Mouse (Mus musculus): Measurements from ENCODE around the gene Snx25. TPM values are rescaled to one million over a fixed set of nuclear protein-coding genes. Genes with fewer than 3 reads are reported as not detected.

The Snx25 gene
- total and polyA plus RNA-seq, 3 experiments = 6.9 to 22.2 (median 13.4) TPM

- no peak overlapping the region for H3K4me3 ChIP-seq (replicated peaks in 1 of 3; ENCODE audit: low read depth in 2 of 3, low read length in 2 of 3, poor library complexity in 1 of 3)
- TF ChIP-seq E2F4 (IDR thresholded peaks at IDR 0.05; ENCODE audit: insufficient replicate concordance, low read depth, low read length) (no peak), NRF1 (IDR thresholded peaks at IDR 0.05; ENCODE audit: low read depth, low read length) (no peak), MEF2A (IDR thresholded peaks at IDR 0.05; ENCODE audit: borderline replicate concordance, low read depth, low read length) (peak; percentile 60; the same call in 1 of the 2 replicates), CTCF (conservative IDR thresholded peaks at IDR 0.05 in 1 of 2, IDR thresholded peaks at IDR 0.05 in 1 of 2; ENCODE audit: low read depth in 2 of 2, low read length in 2 of 2) (peak; percentile 67 to 89), SMC3 (IDR thresholded peaks at IDR 0.05; ENCODE audit: low read depth, low read length) (peak; percentile 69), ZMIZ1 (IDR thresholded peaks at IDR 0.05; ENCODE audit: low read depth, low read length) (no peak), RAD21 (IDR thresholded peaks at IDR 0.05; ENCODE audit: low read depth, low read length) (peak; percentile 80), MAFK (IDR thresholded peaks at IDR 0.05; ENCODE audit: insufficient replicate concordance, low read length) (no peak)
- H3K36me3 ChIP-seq (replicated peaks in 1 of 2; ENCODE audit: control insufficient read depth in 1 of 2, insufficient read depth in 1 of 2, low read length in 1 of 2) = peaks cover 16 to 47% of the 10 kb centered on the region in 2 experiments
- H3K9me3 ChIP-seq (replicated peaks; ENCODE audit: low read length) = no peaks in the 10 kb centered on the region
- no peak overlapping the region for H3K27ac ChIP-seq (ENCODE audit: insufficient read depth, low read depth)
- peak; percentile 65 for DNase-seq (ENCODE audit: extremely low read depth)
- H3K4me2 ChIP-seq (ENCODE audit: insufficient read depth, low read depth, poor library complexity, severe bottlenecking) = 0 out of 2 replicates have a peak overlapping the region, but pooled peaks have one; percentile 31
- H3K4me1 ChIP-seq (ENCODE audit: control insufficient read depth in 1 of 2, insufficient read depth in 2 of 2) = peaks cover 0 to 4% of the 10 kb centered on the region in 2 experiments; a peak in 1 of 4 replicates
- no peak overlapping the region for H3K9ac ChIP-seq (ENCODE audit: insufficient read depth, low read depth)
- H3K79me2 ChIP-seq (replicated peaks; ENCODE audit: control insufficient read depth, extremely low read depth, insufficient read depth, poor library complexity, severe bottlenecking) = no peaks in the 10 kb centered on the region
- dilution Hi-C loops (cut with MboI; ENCODE audit: extremely low pct_ligation_motif_present, extremely low pct_unique_long_range_greater_than_20kb, low sequenced_read_pairs) = no loop called here
- no peaks in the 10 kb centered on the region for H3K27me3 ChIP-seq (replicated peaks)
- in situ Hi-C loops (cut with MboI; ENCODE audit: low pct_ligation_motif_present, low pct_unique_long_range_greater_than_20kb, low sequenced_read_pairs) = no loop called here
Measured at GRCm38 (mm10) chr8:46185361-46185760, 33.4 kb upstream of the Snx25 start.

GRCm38 (mm10) chr8:46180136-46180535 lies 28.2 kb upstream of the Snx25 start:
- Histone ChIP-seq H3K4me3 (replicated peaks in 1 of 3; ENCODE audit: low read depth in 2 of 3, low read length in 2 of 3, poor library complexity in 1 of 3) (no peak overlapping the region), H3K4me1 (ENCODE audit: control insufficient read depth in 1 of 2, insufficient read depth in 2 of 2) (no peaks in the 10 kb centered on the region), H3K27ac (ENCODE audit: insufficient read depth, low read depth) (no peak overlapping the region), H3K36me3 (replicated peaks in 1 of 2; ENCODE audit: control insufficient read depth in 1 of 2, insufficient read depth in 1 of 2, low read length in 1 of 2) (peaks cover 13 to 56% of the 10 kb centered on the region in 2 experiments), H3K4me2 (ENCODE audit: insufficient read depth, low read depth, poor library complexity, severe bottlenecking) (no peak overlapping the region), H3K9me3 (replicated peaks; ENCODE audit: low read length) (no peaks in the 10 kb centered on the region), H3K9ac (ENCODE audit: insufficient read depth, low read depth) (no peak overlapping the region), H3K79me2 (replicated peaks; ENCODE audit: control insufficient read depth, extremely low read depth, insufficient read depth, poor library complexity, severe bottlenecking) (no peaks in the 10 kb centered on the region; the same call in 1 of the 2 replicates), H3K27me3 (replicated peaks) (no peaks in the 10 kb centered on the region)
- in situ Hi-C loops (cut with MboI; ENCODE audit: low pct_ligation_motif_present, low pct_unique_long_range_greater_than_20kb, low sequenced_read_pairs) (no loop called here), dilution Hi-C loops (cut with MboI; ENCODE audit: extremely low pct_ligation_motif_present, extremely low pct_unique_long_range_greater_than_20kb, low sequenced_read_pairs) (no loop called here)
- DNase-seq (ENCODE audit: extremely low read depth) = no peak
- TF ChIP-seq POLR2A (IDR thresholded peaks at IDR 0.05; ENCODE audit: low read depth, low read length) (no peak), JUND (conservative IDR thresholded peaks at IDR 0.05; ENCODE audit: low read depth, low read length) (no peak), ZKSCAN1 (IDR thresholded peaks at IDR 0.05; ENCODE audit: borderline replicate concordance, low read depth, low read length) (no peak), IRF4 (IDR thresholded peaks at IDR 0.05; ENCODE audit: low read depth, low read length) (no peak), RCOR1 (conservative IDR thresholded peaks at IDR 0.05; ENCODE audit: low read depth, low read length) (no peak), MXI1 (IDR thresholded peaks at IDR 0.05; ENCODE audit: low read depth, low read length) (no peak), GABPA (IDR thresholded peaks at IDR 0.05; ENCODE audit: insufficient replicate concordance, low read depth, low read length) (no peak), CHD1 (IDR thresholded peaks at IDR 0.05; ENCODE audit: low read depth, low read length) (no peak), USF1 (IDR thresholded peaks at IDR 0.05; ENCODE audit: low read depth, low read length) (no peak), KAT2A (IDR thresholded peaks at IDR 0.05; ENCODE audit: insufficient replicate concordance, low read length) (no peak), USF2 (conservative IDR thresholded peaks at IDR 0.05; ENCODE audit: low read depth, low read length) (no peak), TCF12 (IDR thresholded peaks at IDR 0.05; ENCODE audit: low read depth, low read length) (no peak), RAD21 (IDR thresholded peaks at IDR 0.05; ENCODE audit: low read depth, low read length) (no peak), BHLHE40 (IDR thresholded peaks at IDR 0.05; ENCODE audit: low read depth, low read length) (no peak), PAX5 (IDR thresholded peaks at IDR 0.05; ENCODE audit: low read length) (no peak), ZC3H11A (IDR thresholded peaks at IDR 0.05; ENCODE audit: low read depth, low read length) (no peak), SMC3 (IDR thresholded peaks at IDR 0.05; ENCODE audit: low read depth, low read length) (no peak), HCFC1 (IDR thresholded peaks at IDR 0.05; ENCODE audit: low read depth, low read length) (no peak), MEF2A (IDR thresholded peaks at IDR 0.05; ENCODE audit: borderline replicate concordance, low read depth, low read length) (no peak)
